Mouse (Mus musculus) heart, postnatal 36 days (tissue): ENCODE data around the gene Avpi1. TPM values are rescaled to one million over a fixed set of nuclear protein-coding genes. Genes with fewer than 3 reads are reported as not detected.

Experiments used
- DNase-seq, 2 experiments: peaks; one replicate each; pipeline ENCODE4 v3.0.0; 2021 to 2022
- intact Hi-C: fragments of 180-260 bp; cut with DNase I; formaldehyde crosslinking; loops from one replicate; pipeline ENCODE4 v1.15.1; 2025
- total RNA-seq, 2 experiments: library from RNA; stranded (reverse); gene quantifications; 2 replicates each; pipeline ENCODE4 v1.2.3; 2021

The Avpi1 gene
- total RNA-seq, 2 experiments from 2014 or later = 11.0 to 11.3 TPM

GRCm38 (mm10) chr19:42145731-42146130 is 16.9 kb upstream of the Avpi1 start:
- intact Hi-C loops = no loop called here
- no peak for DNase-seq

GRCm38 (mm10) chr19:42145210-42145609 is 16.4 kb upstream of the Avpi1 start:
- DNase-seq = no peak
- intact Hi-C loops = no loop called here

GRCm38 (mm10) chr19:42144541-42145167 is 15.8 kb upstream of the Avpi1 start:
- peak; percentile 85 to 93 for DNase-seq
- intact Hi-C loops = loop anchor here (1.0 kb wide), 1 partner anchor 22 kb away; no protein-coding TSS in a partner anchor

GRCm38 (mm10) chr19:42144067-42144466 is 15.2 kb upstream of the Avpi1 start:
- no peak for DNase-seq
- intact Hi-C loops = loop anchor here (1.0 kb wide), 1 partner anchor 22 kb away; no protein-coding TSS in a partner anchor

GRCm38 (mm10) chr19:42142757-42143156 is 13.9 kb upstream of the Avpi1 start:
- intact Hi-C loops = loop anchor here (2.0 kb wide), 1 partner anchor 14 kb away; the partner anchor contains the start of gene Avpi1
- DNase-seq = no peak

- no peak for DNase-seq
- intact Hi-C loops = loop anchor here (2.0 kb wide), 1 partner anchor 13 kb away; the partner anchor contains the start of gene Avpi1
Measured at GRCm38 (mm10) chr19:42141998-42142397, 13.1 kb upstream of the Avpi1 start.

GRCm38 (mm10) chr19:42139724-42140517 is 11.1 kb upstream of the Avpi1 start:
- DNase-seq = no peak
- intact Hi-C loops = no loop called here

- no peak for DNase-seq
- intact Hi-C loops = no loop called here
Measured at GRCm38 (mm10) chr19:42138517-42139285, 9.8 kb upstream of the Avpi1 start.

- intact Hi-C loops = no loop called here
- DNase-seq = no peak
Measured at GRCm38 (mm10) chr19:42137167-42137672, 8.4 kb upstream of the Avpi1 start.

GRCm38 (mm10) chr19:42136126-42136525 is 7.3 kb upstream of the Avpi1 start:
- no peak for DNase-seq
- intact Hi-C loops = no loop called here

GRCm38 (mm10) chr19:42135070-42135469 is 6.2 kb upstream of the Avpi1 start:
- intact Hi-C loops = no loop called here
- no peak for DNase-seq

- intact Hi-C loops = loop anchor here (5.0 kb wide), 1 partner anchor 36 kb away; no protein-coding TSS in a partner anchor
- DNase-seq = peak in 1 of 2 experiments; percentile 22
Measured at GRCm38 (mm10) chr19:42131101-42131500, 2.2 kb upstream of the Avpi1 start.

- no peak for DNase-seq
- intact Hi-C loops = loop anchor here (5.0 kb wide), 1 partner anchor 37 kb away; no protein-coding TSS in a partner anchor
Measured at GRCm38 (mm10) chr19:42130294-42130606, 1.4 kb upstream of the Avpi1 start.

GRCm38 (mm10) chr19:42129509-42130293 is 842 bp upstream of the Avpi1 start:
- DNase-seq = no peak
- intact Hi-C loops = loop anchor here (2.0 to 5.0 kb wide), 3 partner anchors 13 to 39 kb away; partner anchors contain the start of gene Pi4k2a

GRCm38 (mm10) chr19:42128052-42128740 is 663 bp downstream of the Avpi1 start:
- intact Hi-C loops = loop anchor here (2.0 kb wide), 2 partner anchors 15 to 37 kb away; partner anchors contain the start of gene Pi4k2a

GRCm38 (mm10) chr19:42127024-42127423 is 1.8 kb downstream of the Avpi1 start:
- intact Hi-C loops = no loop called here
- DNase-seq = no peak

More at GRCm38 (mm10) chr19:42128052-42128740, 663 bp downstream of the Avpi1 start:
- DNase-seq = no peak

- intact Hi-C loops = no loop called here
- no peak for DNase-seq
Measured at GRCm38 (mm10) chr19:42126219-42126605, 2.6 kb downstream of the Avpi1 start.

GRCm38 (mm10) chr19:42125501-42126218 is 3.2 kb downstream of the Avpi1 start:
- intact Hi-C loops = no loop called here
- no peak for DNase-seq

GRCm38 (mm10) chr19:42124684-42125083 is 4.2 kb downstream of the Avpi1 start:
- intact Hi-C loops = no loop called here
- DNase-seq = no peak
